Mouse (Mus musculus) heart, postnatal 0 days (tissue): ENCODE data around the gene Arl2bp. TPM values are rescaled to one million over a fixed set of nuclear protein-coding genes. Genes with fewer than 3 reads are reported as not detected.

ENCODE experiments used
- ATAC-seq: fragments of 200-750 bp; cut with Nextera tagmentation; 2 replicates; pipeline ENCODE4 v1.8.0; 2017; ENCODE audit warnings: low read depth, moderate number of reproducible peaks, moderate library complexity; ENCODE audit not compliant: insufficient read depth
- DNase-seq: peaks from one replicate; pipeline ENCODE4 v3.0.0-alpha.2; 2016; ENCODE audit warnings: low spot score
- H3K27ac ChIP-seq: fragments of 300-500 bp; sonication (generic); 2 replicates; pipeline ENCODE4 v1.5.1; 2014; ENCODE audit warnings: low read depth, mild to moderate bottlenecking
- H3K27me3 ChIP-seq: fragments of 300-500 bp; sonication (generic); 2 replicates; pipeline ENCODE4 v1.6.1; 2014; ENCODE audit warnings: low read length, mixed read lengths; ENCODE audit not compliant: control insufficient read depth, insufficient read depth
- H3K36me3 ChIP-seq: fragments of 300-500 bp; sonication (generic); replicated peaks from 2 replicates; pipeline ENCODE4 v1.6.1; 2014; ENCODE audit warnings: low read length, mixed read lengths; ENCODE audit not compliant: control insufficient read depth, insufficient read depth
- H3K4me1 ChIP-seq: fragments of 300-500 bp; sonication (generic); 2 replicates; pipeline ENCODE4 v1.6.1; 2014; ENCODE audit warnings: antibody characterized with exemption; ENCODE audit not compliant: control insufficient read depth, insufficient read depth
- H3K4me2 ChIP-seq: fragments of 300-500 bp; sonication (generic); 2 replicates; pipeline ENCODE4 v1.6.1; 2014; ENCODE audit warnings: low read depth, mild to moderate bottlenecking, low read length, moderate library complexity
- H3K4me3 ChIP-seq: fragments of 300-500 bp; sonication (generic); 2 replicates; pipeline ENCODE4 v1.5.1; 2014; ENCODE audit warnings: low read depth, low read length
- H3K9ac ChIP-seq: fragments of 300-500 bp; sonication (generic); replicated peaks from 2 replicates; pipeline ENCODE4 v1.6.1; 2014; ENCODE audit warnings: low read depth, low read length, mixed read lengths
- H3K9me3 ChIP-seq: fragments of 300-500 bp; sonication (generic); replicated peaks from 2 replicates; pipeline ENCODE4 v1.6.1; 2016; ENCODE audit warnings: low read length; ENCODE audit not compliant: control insufficient read depth
- CTCF ChIP-seq: IDR thresholded peaks from 2 replicates; pipeline ENCODE4 v1.5.1; 2016; ENCODE audit warnings: antibody characterized with exemption, control low read depth, low read depth
- EP300 ChIP-seq: IDR thresholded peaks from 2 replicates; pipeline ENCODE4 v1.6.1; 2016; ENCODE audit warnings: antibody characterized with exemption, low read depth
- WGBS: fragments of 180-500 bp; shearing (Covaris S2); extraction: QIAGEN DNeasy Blood & Tissue Kit; methylation state at CpG from one replicate; pipeline ENCODE4 v1.1.7; 2014; 5-methylcytosine and 5-hydroxymethylcytosine counted together
- polyA plus RNA-seq: library from polyadenylated mRNA; unstranded; fragments of >200 nt; fragmentation: Nextera tagmentation; extraction: Ambion mirVana; gene quantifications from 2 replicates; pipeline ENCODE4 v1.2.1, GENCODE M21; 2015
- total RNA-seq: library from RNA; depleted of rRNA; stranded (reverse); fragments of >200 nt; gene quantifications from 2 replicates; pipeline ENCODE4 v1.2.3, GENCODE M21; 2014; ENCODE audit warnings: low replicate concordance

The Arl2bp gene
- total and polyA plus RNA-seq, 2 experiments from 2014 or later = 125 to 223 TPM

DNA sequence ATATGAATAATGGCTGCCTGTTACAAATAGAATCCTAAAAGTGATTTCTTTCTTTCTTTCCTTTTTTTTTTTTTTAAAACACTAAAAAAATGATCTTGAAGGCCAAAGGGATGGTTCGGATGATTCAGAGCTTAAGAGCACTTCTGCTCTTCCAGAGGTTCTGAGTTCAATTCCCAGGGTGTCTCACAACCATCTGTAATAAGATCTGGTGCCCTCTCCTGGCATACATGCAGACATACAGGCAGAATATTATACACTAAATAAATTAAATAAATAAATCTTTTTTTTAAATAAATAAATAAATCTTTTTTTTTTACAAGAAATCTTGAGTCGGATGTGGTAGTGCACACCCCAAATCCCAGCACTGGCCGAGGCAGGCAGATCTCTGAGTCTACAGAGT is 24.5 kb upstream of the Arl2bp start:
- ATAC-seq = no peak
- TF ChIP-seq CTCF (no peak), EP300 (no peak)
- 89% methylated on average over 3 of the region's 3 CpGs for WGBS
- no peaks in the 10 kb centered on the region for H3K9me3 ChIP-seq
- no peak overlapping the region for H3K27ac ChIP-seq
- no peaks in the 10 kb centered on the region for H3K4me1 ChIP-seq
- H3K36me3 ChIP-seq = peaks cover 89% of the 10 kb centered on the region
- no peak overlapping the region for H3K9ac ChIP-seq
- DNase-seq = no peak
- H3K4me2 ChIP-seq = no peak overlapping the region
- H3K4me3 ChIP-seq = no peak overlapping the region
- no peaks in the 10 kb centered on the region for H3K27me3 ChIP-seq

DNA sequence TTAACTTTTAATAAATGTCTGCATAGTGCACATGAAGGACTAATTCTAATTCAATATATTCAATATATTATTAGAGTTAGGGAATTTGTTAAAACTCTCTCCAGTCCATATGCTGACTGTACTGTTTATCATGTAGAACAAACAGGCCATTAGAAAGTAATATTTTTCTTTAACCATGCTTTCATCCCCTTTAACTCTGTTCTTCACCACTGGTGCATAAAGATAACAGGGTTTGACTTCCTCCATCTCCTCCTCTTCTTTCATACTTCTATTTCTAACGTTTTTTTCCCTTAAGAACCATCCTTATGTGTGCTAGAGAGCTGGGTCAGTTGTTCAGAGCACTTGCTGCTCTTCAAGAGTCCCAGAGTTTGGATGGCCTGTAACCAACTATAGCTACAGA is 21.2 kb upstream of the Arl2bp start:
- no peaks in the 10 kb centered on the region for H3K27me3 ChIP-seq
- H3K36me3 ChIP-seq = peaks cover 82% of the 10 kb centered on the region
- no peak overlapping the region for H3K27ac ChIP-seq
- no peaks in the 10 kb centered on the region for H3K9me3 ChIP-seq
- DNase-seq (no peak), ATAC-seq (no peak)
- no peak overlapping the region for H3K4me3 ChIP-seq
- no peaks in the 10 kb centered on the region for H3K4me1 ChIP-seq
- no peak overlapping the region for H3K4me2 ChIP-seq
- TF ChIP-seq CTCF (no peak), EP300 (no peak)
- H3K9ac ChIP-seq = no peak overlapping the region
- 56% methylated on average over 1 of the region's 1 CpGs for WGBS

DNA sequence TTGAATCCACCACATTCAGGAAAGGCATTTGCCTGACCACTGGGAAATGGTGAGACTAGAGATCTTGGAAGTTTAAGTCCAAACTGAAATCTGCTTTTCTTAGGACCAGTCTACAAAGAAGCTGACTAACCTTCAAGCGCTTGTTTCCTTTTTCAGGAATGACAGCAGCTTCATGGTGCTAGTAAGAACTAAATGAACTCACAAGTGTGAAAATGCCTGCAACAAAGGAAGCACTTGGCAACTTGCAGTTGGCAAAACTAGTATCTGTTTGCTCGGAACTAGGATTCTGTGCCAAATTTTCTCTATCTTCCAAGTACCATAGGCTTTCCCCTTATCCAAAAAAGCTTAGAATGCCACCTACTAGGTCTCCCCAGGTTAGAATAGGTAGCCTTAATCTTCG is 20.2 kb upstream of the Arl2bp start:
- WGBS = 83% methylated on average over 3 of the region's 3 CpGs
- DNase-seq (no peak), ATAC-seq (no peak)
- Histone ChIP-seq H3K9ac (no peak overlapping the region), H3K9me3 (no peaks in the 10 kb centered on the region), H3K4me3 (no peak overlapping the region), H3K4me2 (no peak overlapping the region), H3K4me1 (no peaks in the 10 kb centered on the region), H3K27ac (no peak overlapping the region), H3K27me3 (no peaks in the 10 kb centered on the region), H3K36me3 (peaks cover 75% of the 10 kb centered on the region)
- no peak for TF ChIP-seq CTCF
- no peak for TF ChIP-seq EP300

DNA sequence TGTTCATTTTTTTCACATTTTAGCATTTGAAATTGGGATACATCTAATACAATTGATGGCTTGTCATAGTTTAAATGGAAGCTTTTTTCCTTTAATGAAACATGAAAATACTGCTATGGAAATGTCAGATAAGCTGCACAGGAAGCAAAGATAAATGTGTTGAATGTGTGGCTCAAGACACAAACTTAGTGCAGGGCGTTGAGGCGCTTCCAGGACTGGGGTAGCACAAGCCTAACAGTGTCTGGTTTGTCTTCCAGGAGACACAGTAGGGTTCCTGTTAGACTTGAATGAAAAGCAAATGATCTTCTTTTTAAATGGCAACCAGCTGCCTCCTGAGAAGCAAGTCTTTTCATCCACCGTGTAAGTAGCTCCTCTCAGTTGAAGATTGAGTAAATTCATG is 16.9 kb upstream of the Arl2bp start:
- TF ChIP-seq EP300 (no peak), CTCF (no peak)
- no peaks in the 10 kb centered on the region for H3K4me1 ChIP-seq
- H3K4me3 ChIP-seq = no peak overlapping the region
- peaks cover 80% of the 10 kb centered on the region for H3K36me3 ChIP-seq
- DNase-seq = no peak
- H3K9ac ChIP-seq = no peak overlapping the region
- ATAC-seq = no peak
- no peaks in the 10 kb centered on the region for H3K9me3 ChIP-seq
- WGBS = 70% methylated on average over 3 of the region's 3 CpGs
- no peak overlapping the region for H3K4me2 ChIP-seq
- H3K27ac ChIP-seq = no peak overlapping the region
- H3K27me3 ChIP-seq = no peaks in the 10 kb centered on the region

DNA sequence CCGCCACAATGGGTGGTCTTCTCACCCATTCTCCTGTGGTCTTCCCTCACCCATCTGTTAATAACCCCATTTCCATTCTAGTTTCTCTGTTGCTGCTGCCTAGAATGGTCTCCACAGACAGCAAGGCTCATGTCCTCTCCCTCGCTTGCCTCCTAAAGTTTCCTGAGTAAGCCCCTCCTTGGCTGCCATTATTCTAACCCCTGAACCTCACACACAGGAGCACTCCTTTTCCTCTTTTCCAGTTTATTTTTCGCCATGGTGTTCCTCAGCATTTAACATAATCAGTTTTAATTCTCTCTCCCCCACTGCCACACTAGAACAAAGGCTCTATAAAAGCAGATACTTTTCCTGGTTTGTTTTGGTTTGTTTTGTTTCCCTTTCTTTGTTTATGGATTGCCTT is 13.4 kb upstream of the Arl2bp start:
- Histone ChIP-seq H3K4me2 (no peak overlapping the region), H3K4me1 (no peaks in the 10 kb centered on the region), H3K27me3 (no peaks in the 10 kb centered on the region), H3K36me3 (peaks cover 73% of the 10 kb centered on the region), H3K27ac (no peak overlapping the region), H3K4me3 (no peak overlapping the region), H3K9me3 (no peaks in the 10 kb centered on the region), H3K9ac (no peak overlapping the region)
- WGBS = 94% methylated on average over 3 of the region's 3 CpGs
- no peak for TF ChIP-seq EP300
- ATAC-seq = no peak
- DNase-seq = no peak

DNA sequence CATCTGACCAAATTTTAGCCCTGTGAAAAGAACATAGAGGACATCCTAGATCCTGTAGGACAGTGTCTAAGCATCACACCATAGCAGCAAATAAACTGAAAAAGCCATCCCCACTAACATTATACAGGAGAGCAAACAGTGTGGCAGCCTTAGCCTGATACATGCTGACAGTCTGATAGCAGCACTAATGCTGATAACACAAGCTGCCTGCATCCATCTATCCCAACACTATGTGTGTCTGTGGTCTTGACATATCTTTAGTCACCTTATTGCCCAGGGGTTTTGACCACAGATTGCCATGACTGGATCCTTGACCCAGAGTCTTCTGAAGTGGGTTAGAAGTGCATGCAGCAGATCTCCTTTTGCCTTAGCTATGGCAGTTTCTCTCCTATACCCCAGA is 11.4 kb upstream of the Arl2bp start:
- ATAC-seq (no peak), DNase-seq (no peak)
- Histone ChIP-seq H3K27ac (no peak overlapping the region), H3K27me3 (no peaks in the 10 kb centered on the region), H3K4me2 (no peak overlapping the region), H3K4me3 (no peak overlapping the region), H3K9me3 (no peaks in the 10 kb centered on the region), H3K36me3 (peaks cover 71% of the 10 kb centered on the region), H3K4me1 (no peaks in the 10 kb centered on the region), H3K9ac (no peak overlapping the region)
- TF ChIP-seq CTCF = no peak
- TF ChIP-seq EP300 = no peak
